ENCODE assay signal across 27 mouse cellular contexts in genomic region chr6:114674771-114675170, GRCm38 (mm10). TPM values are rescaled to one million over a fixed set of nuclear protein-coding genes. Genes with fewer than 3 reads are reported as not detected.
DNase-seq lines count a peak whose midpoint lies in the region; ATAC-seq and TF ChIP-seq lines count a peak whose summit lies in the region.
"Had no signal": no experiment of that assay in that cellular context is flagged by ENCODE, and none has a peak within 500 bp of the region (broad histone marks: within the 10 kb centered on the region; RNA-seq: fewer than 3 reads in every experiment).

No protein-coding gene starts in this region.

- H3K4me1 ChIP-seq in lung, postnatal 0 days (ENCODE audit: insufficient read depth, low read depth, low read length): no peaks in the 10 kb centered on the region
- no peaks in the 10 kb centered on the region for H3K4me1 ChIP-seq in lung, adult 2 months (ENCODE audit: control insufficient read depth, insufficient read depth, low read length)
- no peaks in the 10 kb centered on the region for H3K4me1 ChIP-seq in MEL (ENCODE audit: control insufficient read depth in 1 of 2, insufficient read depth in 2 of 2, low read length in 2 of 2)
- H3K4me1 ChIP-seq in heart, embryonic 11.5 days (ENCODE audit: control insufficient read depth, insufficient read depth, low read length): no peaks in the 10 kb centered on the region
- no peaks in the 10 kb centered on the region for H3K4me1 ChIP-seq in midbrain, embryonic 16.5 days (ENCODE audit: control insufficient read depth, insufficient read depth, low read length)
- H3K4me1 ChIP-seq: embryonic facial prominence, embryonic 10.5 days; embryonic facial prominence, embryonic 15.5 days; forebrain, embryonic 13.5 days; heart, embryonic 15.5 days; hindbrain, embryonic 12.5 days; intestine, embryonic 15.5 days; limb, embryonic 12.5 days; neural tube, embryonic 13.5 days had no signal

- no peak overlapping the region for H3K4me2 ChIP-seq in lung, postnatal 0 days (replicated peaks; ENCODE audit: low read depth, low read length)
- no peak overlapping the region for H3K4me2 ChIP-seq in heart, embryonic 11.5 days
- H3K4me2 ChIP-seq in midbrain, embryonic 16.5 days (ENCODE audit: low read length): no peak overlapping the region
- H3K4me2 ChIP-seq: embryonic facial prominence, embryonic 15.5 days; forebrain, embryonic 13.5 days; heart, embryonic 15.5 days; hindbrain, embryonic 12.5 days; intestine, embryonic 15.5 days; limb, embryonic 12.5 days; lung, embryonic 14.5 days; midbrain, embryonic 11.5 days; neural tube, embryonic 13.5 days had no signal

- no peak overlapping the region for H3K9ac ChIP-seq in lung, postnatal 0 days (replicated peaks; ENCODE audit: low read depth)
- H3K9ac ChIP-seq in MEL (ENCODE audit: control insufficient read depth, low read depth, low read length, poor library complexity, severe bottlenecking): no peak overlapping the region
- no peak overlapping the region for H3K9ac ChIP-seq in heart, embryonic 11.5 days (ENCODE audit: low read depth, low read length)
- no peak overlapping the region for H3K9ac ChIP-seq in midbrain, embryonic 16.5 days (ENCODE audit: low read depth, low read length)
- H3K9ac ChIP-seq: embryonic facial prominence, embryonic 15.5 days; forebrain, embryonic 13.5 days; heart, embryonic 15.5 days; hindbrain, embryonic 12.5 days; intestine, embryonic 15.5 days; limb, embryonic 12.5 days; lung, embryonic 14.5 days; neural tube, embryonic 13.5 days had no signal

- H3K9me3 ChIP-seq in lung, postnatal 0 days (ENCODE audit: low read length): no peaks in the 10 kb centered on the region
- no peaks in the 10 kb centered on the region for H3K9me3 ChIP-seq in MEL (replicated peaks; ENCODE audit: insufficient read depth, low read length)
- H3K9me3 ChIP-seq in heart, embryonic 11.5 days (replicated peaks; ENCODE audit: control insufficient read depth, low read length): no peaks in the 10 kb centered on the region; the same call in 1 of the 2 replicates
- no peaks in the 10 kb centered on the region for H3K9me3 ChIP-seq in midbrain, embryonic 16.5 days (replicated peaks; ENCODE audit: control insufficient read depth, low read length, poor library complexity, severe bottlenecking)
- H3K9me3 ChIP-seq: heart, embryonic 15.5 days; intestine, embryonic 15.5 days had no signal

- no peak overlapping the region for H3K4me3 ChIP-seq in lung, postnatal 0 days (ENCODE audit: low read depth, low read length)
- H3K4me3 ChIP-seq in lung, adult 2 months (replicated peaks; ENCODE audit: extremely low read depth, low read depth, low read length): no peak overlapping the region
- H3K4me3 ChIP-seq in MEL (ENCODE audit: control insufficient read depth in 1 of 2, insufficient read depth in 1 of 2, low read depth in 2 of 2, low read length in 2 of 2): no peak overlapping the region
- H3K4me3 ChIP-seq in heart, embryonic 11.5 days (ENCODE audit: low read depth, low read length): no peak overlapping the region
- H3K4me3 ChIP-seq in midbrain, embryonic 16.5 days (ENCODE audit: low read depth, low read length): no peak overlapping the region
- H3K4me3 ChIP-seq: embryonic facial prominence, embryonic 10.5 days; embryonic facial prominence, embryonic 15.5 days; forebrain, embryonic 13.5 days; heart, embryonic 15.5 days; hindbrain, embryonic 12.5 days; intestine, embryonic 15.5 days; left cerebral cortex, adult 2 months; limb, embryonic 12.5 days; neural tube, embryonic 13.5 days had no signal

- no peak for ATAC-seq in lung, postnatal 0 days
- ATAC-seq in heart, embryonic 11.5 days (replicated peaks; ENCODE audit: insufficient number of reproducible peaks, low FRiP score, low TSS enrichment): no peak
- no peak for ATAC-seq in midbrain, embryonic 16.5 days
- ATAC-seq in activated CD4-positive, CD25-positive, alpha-beta regulatory T cell, adult 4 months: no peak
- ATAC-seq: forebrain, embryonic 13.5 days; hindbrain, postnatal 0 days; intestine, embryonic 15.5 days had no signal

- no peak for TF ChIP-seq EP300 in lung, postnatal 0 days (IDR thresholded peaks at IDR 0.05)
- TF ChIP-seq EP300 in MEL (IDR thresholded peaks at IDR 0.05; ENCODE audit: low read depth in 1 of 2, low read length in 2 of 2): no peak

- H3K79me2 ChIP-seq in MEL (ENCODE audit: control insufficient read depth, insufficient read depth, low read length, poor library complexity): no peaks in the 10 kb centered on the region

- no peaks in the 10 kb centered on the region for H3K27me3 ChIP-seq in lung, postnatal 0 days (replicated peaks; ENCODE audit: insufficient read depth, low read length)
- no peaks in the 10 kb centered on the region for H3K27me3 ChIP-seq in MEL (ENCODE audit: control insufficient read depth in 1 of 2, insufficient read depth in 2 of 2, low read length in 2 of 2)
- H3K27me3 ChIP-seq in heart, embryonic 11.5 days (ENCODE audit: control insufficient read depth, insufficient read depth, low read length): no peaks in the 10 kb centered on the region
- no peaks in the 10 kb centered on the region for H3K27me3 ChIP-seq in midbrain, embryonic 16.5 days (ENCODE audit: control insufficient read depth, insufficient read depth, low read depth, low read length)
- H3K27me3 ChIP-seq: CH12.LX; embryonic facial prominence, embryonic 15.5 days; forebrain, embryonic 13.5 days; heart, embryonic 15.5 days; hindbrain, embryonic 12.5 days; intestine, embryonic 15.5 days; limb, embryonic 12.5 days; neural tube, embryonic 13.5 days had no signal

- H3K27ac ChIP-seq in lung, postnatal 0 days (ENCODE audit: low read length): no peak overlapping the region
- H3K27ac ChIP-seq in MEL (ENCODE audit: control insufficient read depth, low read depth, low read length): no peak overlapping the region
- no peak overlapping the region for H3K27ac ChIP-seq in heart, embryonic 11.5 days (ENCODE audit: low read depth, low read length)
- no peak overlapping the region for H3K27ac ChIP-seq in midbrain, embryonic 16.5 days (ENCODE audit: low read length)
- H3K27ac ChIP-seq: embryonic facial prominence, embryonic 10.5 days; embryonic facial prominence, embryonic 15.5 days; forebrain, embryonic 13.5 days; heart, embryonic 15.5 days; hindbrain, embryonic 12.5 days; hindbrain, postnatal 0 days; intestine, embryonic 15.5 days; left cerebral cortex, adult 2 months; limb, embryonic 12.5 days; neural tube, embryonic 13.5 days had no signal

- no peak for TF ChIP-seq RAD21 in MEL (IDR thresholded peaks at IDR 0.05; ENCODE audit: low read depth, low read length)

- no peak for TF ChIP-seq POLR2A in lung, adult 2 months (IDR thresholded peaks at IDR 0.05; ENCODE audit: borderline replicate concordance, extremely low read depth, low read depth, low read length)
- no peak for TF ChIP-seq POLR2A in MEL (IDR thresholded peaks at IDR 0.05; ENCODE audit: control insufficient read depth in 1 of 2, insufficient read depth in 1 of 2, low read depth in 1 of 2, low read length in 2 of 2, poor library complexity in 1 of 2)

- no peak for DNase-seq in lung, postnatal 0 days (ENCODE audit: low spot score)
- no peak for DNase-seq in lung, adult 2 months
- DNase-seq in MEL (ENCODE audit: low read depth, low spot score) (peak; percentile 9), adipocyte (ENCODE audit: low spot score) (peak; percentile 52)
- DNase-seq: adrenal gland, adult 8-10 months; cerebellum, adult 2 months; cerebellum, postnatal 14 days; gastrocnemius, postnatal 14 days; heart, postnatal 36 days; kidney, postnatal 25 days; lung, embryonic 14.5 days; thymus, postnatal 14 days had no signal

- H3K36me3 ChIP-seq in lung, postnatal 0 days (ENCODE audit: insufficient read depth, low read length): peaks cover 6% of the 10 kb centered on the region; the same call in 1 of the 2 replicates
- H3K36me3 ChIP-seq in MEL (ENCODE audit: control insufficient read depth in 1 of 2, insufficient read depth in 2 of 2, low read length in 2 of 2): no peaks in the 10 kb centered on the region
- H3K36me3 ChIP-seq in heart, embryonic 11.5 days (ENCODE audit: control insufficient read depth, insufficient read depth, low read length): peaks cover 8% of the 10 kb centered on the region
- H3K36me3 ChIP-seq in midbrain, embryonic 16.5 days (ENCODE audit: control insufficient read depth, insufficient read depth, low read length): peaks cover 2% of the 10 kb centered on the region
- H3K36me3 ChIP-seq: intestine, embryonic 15.5 days had no signal

- peak; percentile 29 for TF ChIP-seq CTCF in lung, postnatal 0 days (IDR thresholded peaks at IDR 0.05)
- no peak for TF ChIP-seq CTCF in lung, adult 2 months (IDR thresholded peaks at IDR 0.05; ENCODE audit: insufficient read depth, low read length)
- TF ChIP-seq CTCF in MEL (IDR thresholded peaks at IDR 0.05 in 2 of 3, conservative IDR thresholded peaks at IDR 0.05 in 1 of 3; ENCODE audit: control insufficient read depth in 1 of 3, insufficient read depth in 1 of 3, low read depth in 2 of 3, low read length in 3 of 3, poor library complexity in 1 of 3, severe bottlenecking in 1 of 3): peak in 1 of 3 experiments; percentile 31; a peak in 1 of 6 replicates

TF ChIP-seq in MEL, 35 proteins besides CTCF, POLR2A, EP300 and RAD21 (continues in another document):
- TF ChIP-seq KAT2A (conservative IDR thresholded peaks at IDR 0.05; ENCODE audit: low read depth, low read length) (no peak), ZMIZ1 (IDR thresholded peaks at IDR 0.05; ENCODE audit: low read depth, low read length) (no peak), SIN3A (IDR thresholded peaks at IDR 0.05; ENCODE audit: low read length) (no peak), CHD2 (IDR thresholded peaks at IDR 0.05; ENCODE audit: low read length) (no peak), USF2 (IDR thresholded peaks at IDR 0.05; ENCODE audit: borderline replicate concordance in 1 of 2, insufficient read depth in 1 of 2, low read depth in 1 of 2, low read length in 2 of 2) (no peak), USF1 (IDR thresholded peaks at IDR 0.05; ENCODE audit: low read depth, low read length) (no peak), POLR2AphosphoS2 (IDR thresholded peaks at IDR 0.05; ENCODE audit: low read length) (no peak), GATA1 (IDR thresholded peaks at IDR 0.05; ENCODE audit: low read depth, low read length) (no peak), TCF12 (IDR thresholded peaks at IDR 0.05; ENCODE audit: low read depth, low read length) (no peak), TBP (IDR thresholded peaks at IDR 0.05; ENCODE audit: low read depth, low read length) (no peak), HCFC1 (IDR thresholded peaks at IDR 0.05; ENCODE audit: low read depth, low read length) (no peak)

RNA-seq across cellular contexts. Expression of gene Atg7, which starts 31.9 kb away (rescaled TPM):
- 17.5 and 18.4 TPM in 2 replicates for polyA plus RNA-seq in lung, postnatal 0 days (2015; fragmentation: Nextera tagmentation; extraction: Ambion mirVana)
- polyA plus RNA-seq in lung, adult 2 months (2012; rRNA removed): 21.8 and 28.9 TPM in 2 replicates
- total RNA-seq in MEL (2012; rRNA removed): 11.3 and 14.6 TPM in 2 replicates
- 10 to 100 TPM in 1 of 2 experiments, not detected in 1; 14.6 TPM for polyA plus RNA-seq in MEL (2012; ENCODE audit: insufficient read depth in 1 of 2, insufficient read length in 2 of 2, low read depth in 1 of 2, low replicate concordance in 2 of 2, missing spikeins in 1 of 2)
- polyA plus RNA-seq in heart, embryonic 11.5 days (2014; fragmentation: Nextera tagmentation; extraction: Ambion mirVana): 16.4 and 16.9 TPM in 2 replicates
- polyA plus RNA-seq in midbrain, embryonic 16.5 days (2015; fragmentation: Nextera tagmentation; extraction: Ambion mirVana): 17.2 and 18.2 TPM in 2 replicates
- 10 to 100 TPM; 22.7 to 23.3 TPM for polyA plus RNA-seq in activated CD4-positive, CD25-positive, alpha-beta regulatory T cell, adult 4 months (2017; shearing (Covaris generic))

Comparison
In these comparisons a context has a peak if more than half of its experiments do, and no peak if none do; other contexts are left out.
1. DNase-seq: peak in MEL (single experiment) and adipocyte (single experiment); none in lung, postnatal 0 days (single experiment) and lung, adult 2 months (single experiment).